Mouse (Mus musculus) bone marrow macrophage, adult 2 months (primary cell): ENCODE data around the gene A2ml1.

Experiments used
- CTCF ChIP-seq: IDR thresholded peaks from 2 replicates; pipeline ENCODE4 v1.5.1; 2012; ENCODE audit warnings: low read depth, mild to moderate bottlenecking, low read length, moderate library complexity
- POLR2A ChIP-seq: IDR thresholded peaks from 2 replicates; pipeline ENCODE4 v1.6.1; 2012; ENCODE audit warnings: mild to moderate bottlenecking, low read depth, low read length, borderline replicate concordance

GRCm38 (mm10) chr6:128604512-128604911 is 23.1 kb upstream of the A2ml1 start:
- no peak for TF ChIP-seq POLR2A
- no peak for TF ChIP-seq CTCF
